Mouse (Mus musculus): ENCODE data around the gene Ptpra.

Ptpra gene

DNA sequence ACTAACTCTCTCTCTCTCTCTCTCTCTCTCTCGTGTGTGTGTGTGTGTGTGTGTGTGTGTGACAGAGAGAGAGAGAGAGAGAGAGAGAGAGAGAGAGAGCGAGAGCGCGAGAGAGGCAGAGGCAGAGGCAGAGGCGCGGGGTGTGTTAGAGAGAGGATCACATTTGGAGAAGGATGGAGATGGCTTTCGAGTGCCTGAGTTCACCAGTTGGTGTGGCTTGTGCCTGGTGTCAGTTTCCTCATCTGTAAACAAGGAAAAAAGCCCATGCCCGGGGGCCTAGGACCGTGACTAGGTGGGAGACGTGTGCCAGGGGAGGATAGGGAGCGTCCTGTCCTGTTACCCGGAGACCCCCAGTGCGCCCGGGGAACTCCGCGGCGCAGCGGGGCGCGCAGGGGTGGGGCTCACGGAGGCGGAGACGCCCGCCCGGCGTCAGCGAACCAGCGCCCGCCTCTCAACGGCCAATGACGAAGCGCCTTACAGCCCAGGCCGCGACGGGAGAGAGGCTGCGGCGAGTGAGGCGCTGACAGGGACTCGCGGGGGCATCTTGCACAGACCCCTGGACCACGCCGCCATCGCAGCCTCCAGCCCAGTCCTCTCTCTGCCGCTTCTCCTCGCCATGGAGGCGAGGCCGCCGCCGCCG lies at the start of gene Ptpra:
TSS of gene Ptpra (plus strand) at position 485 of the 640 bp plus-strand sequence.
- DNase-seq, result peak; percentile 95

DNA sequence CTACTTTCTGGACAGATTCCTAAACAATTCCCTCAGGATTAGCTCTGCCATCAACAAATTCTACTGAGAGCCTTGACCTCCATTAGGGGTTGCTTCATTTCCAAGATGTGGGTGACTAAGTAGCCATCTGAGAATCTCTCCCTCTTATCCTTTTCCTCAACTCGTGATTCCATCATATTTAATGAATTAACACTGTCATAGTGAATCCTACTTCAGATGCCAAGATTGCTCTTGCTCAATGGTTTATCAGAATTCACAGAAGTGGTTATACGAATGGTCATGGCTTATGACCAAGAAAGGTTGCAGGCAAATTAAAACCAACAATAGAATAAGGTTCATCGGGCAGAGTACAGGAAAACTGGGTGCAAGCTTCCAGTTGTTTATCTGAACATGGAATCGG lies 48.2 kb upstream of the Ptpra start:
- DNase-seq, result no peak

DNA sequence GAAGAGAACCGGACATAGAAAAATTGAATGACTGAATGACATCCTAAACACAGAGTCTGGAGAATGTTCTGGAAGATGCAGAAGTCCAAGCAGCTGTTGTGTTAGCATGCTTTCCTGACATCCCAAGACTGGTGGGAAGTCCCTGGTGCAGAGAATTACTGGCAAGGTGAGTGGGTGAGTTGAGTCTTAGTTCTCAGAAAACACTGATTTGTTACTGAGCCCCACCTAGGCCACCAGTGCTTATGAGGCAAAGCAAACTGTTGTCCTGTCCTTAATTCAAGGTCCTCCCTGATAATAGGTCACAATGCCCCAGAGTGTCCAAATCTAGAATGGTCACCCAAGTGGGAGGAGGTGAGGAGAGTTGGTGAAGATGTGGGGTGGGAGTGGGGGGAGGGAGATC lies 45.1 kb upstream of the Ptpra start, which contains the start of the genes Gm28372 and 1700020A23Rik:
TSS of gene Gm28372 (plus strand) at position 301 of the 400 bp plus-strand sequence.
TSS of gene 1700020A23Rik (plus strand) at position 321 of the 400 bp plus-strand sequence.
- DNase-seq, result no peak

DNA sequence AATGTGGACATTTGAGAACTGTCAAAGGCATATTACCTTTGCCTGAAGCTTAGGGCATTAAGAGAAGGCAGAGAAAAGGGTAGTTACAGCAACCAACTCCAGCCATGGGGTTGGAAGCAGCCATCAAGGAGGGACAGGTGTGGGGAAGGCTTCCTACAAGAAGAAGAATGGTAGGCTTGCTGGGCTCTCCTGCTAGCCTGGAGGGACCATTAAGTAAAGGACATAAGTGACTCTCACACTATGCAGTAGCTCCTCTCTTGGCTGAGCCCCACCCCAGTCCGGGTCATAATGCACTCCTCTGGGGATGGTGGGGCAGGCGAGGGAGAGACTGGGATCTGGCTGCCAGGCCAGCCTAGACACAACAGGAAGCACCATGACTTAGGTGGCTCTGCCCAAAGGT lies 43.9 kb upstream of the Ptpra start, which contains the start of gene Tmem239:
TSS of gene Tmem239 (plus strand) at position 301 of the 400 bp plus-strand sequence.
- DNase-seq, result no peak

DNA sequence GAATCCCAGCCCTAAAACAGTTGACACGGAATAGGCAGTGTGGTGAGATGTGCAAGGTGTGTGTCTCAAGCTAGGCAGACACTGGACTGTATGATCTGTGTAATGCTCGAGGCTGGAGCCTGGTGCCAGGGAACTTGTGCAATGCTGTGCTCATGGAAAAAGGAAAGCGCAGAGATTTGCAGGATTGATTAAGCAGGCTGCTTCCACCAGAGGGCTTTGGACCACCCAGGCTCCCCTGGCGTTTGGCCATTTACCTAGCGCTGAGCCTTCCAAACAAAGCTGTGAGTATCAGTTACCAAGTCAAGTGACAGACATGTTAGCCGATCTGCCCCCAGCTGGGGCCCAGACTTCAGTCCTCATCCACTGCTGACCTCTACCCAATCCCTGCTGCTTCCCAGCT lies 41.9 kb upstream of the Ptpra start:
- DNase-seq, result peak; percentile 62

DNA sequence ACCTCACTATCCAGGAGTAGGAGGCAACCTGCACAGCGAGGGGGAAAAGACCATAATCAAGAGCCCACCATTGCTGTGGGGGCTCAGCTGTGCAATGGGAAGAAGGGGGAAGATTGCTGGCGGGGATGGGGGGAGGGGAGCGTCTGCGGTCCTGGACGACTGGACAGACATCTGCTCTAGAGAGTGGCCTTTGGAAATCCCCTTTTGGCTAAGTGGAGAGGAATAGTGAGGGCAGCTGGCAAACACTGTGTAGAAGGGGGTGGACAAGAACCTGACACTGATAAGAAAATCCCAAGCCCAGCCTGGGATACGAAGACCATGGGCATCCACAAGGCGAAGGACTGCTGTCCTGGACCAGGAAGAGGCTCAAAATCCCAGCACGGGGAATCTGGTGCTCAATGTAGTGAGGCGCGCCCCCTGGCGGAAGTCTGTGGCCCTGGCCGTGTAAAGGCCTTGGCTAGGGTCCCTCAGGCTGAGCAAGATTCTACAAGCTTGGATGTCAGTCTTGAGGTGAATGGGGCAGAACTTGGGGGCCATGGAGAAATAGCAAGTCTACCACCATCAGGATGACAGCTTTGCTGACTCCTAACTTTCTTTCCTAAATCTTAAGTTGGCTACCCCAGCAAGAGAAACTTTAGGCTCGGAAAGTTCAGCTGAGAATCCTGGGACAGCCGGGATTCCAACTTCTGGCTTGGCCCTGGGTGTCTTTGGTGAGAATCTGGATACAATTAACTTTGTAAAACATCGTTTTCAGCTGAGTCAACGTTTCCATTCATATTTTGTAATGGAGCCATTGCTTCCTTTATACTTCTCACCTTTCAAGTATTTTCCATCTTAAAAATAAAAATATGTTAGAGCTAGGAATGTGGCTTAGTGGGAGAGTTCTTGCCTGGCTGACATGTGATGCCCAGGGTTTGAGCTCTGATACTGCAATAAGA lies 38.3 kb upstream of the Ptpra start:
- peak; percentile 86 for DNase-seq

DNA sequence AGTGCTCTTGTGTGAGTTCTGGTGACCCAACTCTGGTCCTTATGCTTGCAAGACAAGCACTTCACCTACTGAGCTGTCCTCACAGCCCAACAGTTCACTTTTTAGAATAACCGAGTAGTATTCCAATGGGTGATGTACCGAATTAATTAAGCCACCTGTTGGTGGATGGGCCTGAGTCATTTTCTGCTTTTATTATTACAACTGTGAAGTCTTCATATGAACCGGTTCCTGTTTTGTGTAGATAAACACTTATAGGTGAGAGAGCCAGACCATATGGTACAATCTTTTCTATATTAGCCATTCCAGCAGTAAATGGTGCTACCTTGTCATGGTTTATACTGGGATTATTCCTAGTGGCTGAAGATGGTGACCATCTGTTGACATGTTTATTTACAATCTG lies 37.3 kb upstream of the Ptpra start:
- no peak for DNase-seq

DNA sequence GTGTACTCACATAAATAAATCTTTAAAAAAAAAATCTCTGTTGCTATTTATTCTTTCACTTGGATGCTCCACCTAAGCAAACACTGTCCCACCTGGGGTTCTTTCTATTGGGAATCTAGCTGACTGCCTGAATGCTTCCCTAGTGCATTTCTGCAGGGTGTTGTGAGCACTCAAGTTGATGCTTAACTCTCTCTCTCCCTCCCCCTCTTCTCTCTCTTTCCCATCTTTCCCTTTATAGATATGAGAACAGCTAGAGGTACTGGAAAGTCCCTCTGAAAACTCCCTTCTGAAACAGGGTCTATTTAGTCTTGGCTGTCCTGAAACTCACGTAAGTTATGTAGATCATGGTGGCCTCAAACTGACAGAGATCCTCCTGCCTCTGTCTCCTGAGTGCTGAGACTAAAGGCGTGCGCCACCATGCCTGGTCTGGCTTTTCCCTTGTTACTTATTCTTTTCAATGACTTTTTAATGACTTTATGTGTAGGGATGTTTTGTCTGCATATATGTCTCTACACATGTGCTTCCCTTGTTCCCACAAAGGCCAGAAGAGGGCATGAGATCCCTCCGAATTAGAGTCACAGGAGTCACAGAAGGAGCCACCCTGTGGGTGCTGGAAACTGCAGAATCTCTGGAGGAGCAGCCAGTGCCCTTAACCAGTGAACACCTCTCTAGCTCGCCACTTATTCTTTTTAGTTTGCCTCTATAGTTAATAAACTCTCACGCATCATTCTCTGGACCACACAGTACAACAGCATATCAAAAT lies 35.8 kb upstream of the Ptpra start:
- peak; percentile 13 for DNase-seq

DNA sequence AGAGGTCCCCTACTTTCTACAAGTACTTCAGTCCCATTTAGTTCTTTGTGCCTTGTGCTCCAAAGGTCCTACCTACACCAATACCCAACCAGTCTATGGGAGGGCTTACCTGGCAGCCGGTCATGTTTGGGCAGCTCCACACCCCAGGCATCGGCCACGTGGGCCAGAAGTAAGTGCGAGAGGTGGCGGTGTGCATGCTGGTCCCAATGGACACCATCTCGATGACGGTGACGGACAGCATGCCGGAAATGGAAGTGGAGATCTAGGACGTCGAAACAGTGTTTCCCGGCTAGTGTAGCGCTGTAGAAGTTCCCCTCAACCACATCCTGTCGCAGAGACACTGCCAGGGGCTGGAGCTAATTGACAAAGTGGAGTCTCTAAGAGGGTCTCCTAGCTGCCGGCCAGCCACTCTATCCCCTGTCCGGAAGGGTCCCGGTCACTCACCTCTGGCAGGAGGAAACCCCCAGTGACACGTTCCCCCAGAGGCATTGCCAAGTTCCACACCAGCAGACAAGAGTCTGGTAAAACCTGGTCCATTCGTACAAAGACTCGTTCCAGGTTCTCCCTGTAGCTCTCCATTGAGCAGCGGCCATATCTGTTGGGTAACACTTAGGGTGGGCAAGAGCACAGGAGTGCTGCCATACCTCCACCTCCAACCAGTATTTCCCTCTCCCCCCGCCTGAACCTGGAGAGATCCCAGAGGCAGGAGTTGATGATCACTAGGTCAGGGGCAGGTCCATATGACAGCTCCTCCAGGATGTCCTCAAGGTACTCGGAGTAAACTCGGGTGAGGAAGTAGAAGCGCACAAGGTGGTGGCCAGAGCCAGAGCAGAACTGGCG lies 28.1 kb upstream of the Ptpra start:
- DNase-seq, result no peak

DNA sequence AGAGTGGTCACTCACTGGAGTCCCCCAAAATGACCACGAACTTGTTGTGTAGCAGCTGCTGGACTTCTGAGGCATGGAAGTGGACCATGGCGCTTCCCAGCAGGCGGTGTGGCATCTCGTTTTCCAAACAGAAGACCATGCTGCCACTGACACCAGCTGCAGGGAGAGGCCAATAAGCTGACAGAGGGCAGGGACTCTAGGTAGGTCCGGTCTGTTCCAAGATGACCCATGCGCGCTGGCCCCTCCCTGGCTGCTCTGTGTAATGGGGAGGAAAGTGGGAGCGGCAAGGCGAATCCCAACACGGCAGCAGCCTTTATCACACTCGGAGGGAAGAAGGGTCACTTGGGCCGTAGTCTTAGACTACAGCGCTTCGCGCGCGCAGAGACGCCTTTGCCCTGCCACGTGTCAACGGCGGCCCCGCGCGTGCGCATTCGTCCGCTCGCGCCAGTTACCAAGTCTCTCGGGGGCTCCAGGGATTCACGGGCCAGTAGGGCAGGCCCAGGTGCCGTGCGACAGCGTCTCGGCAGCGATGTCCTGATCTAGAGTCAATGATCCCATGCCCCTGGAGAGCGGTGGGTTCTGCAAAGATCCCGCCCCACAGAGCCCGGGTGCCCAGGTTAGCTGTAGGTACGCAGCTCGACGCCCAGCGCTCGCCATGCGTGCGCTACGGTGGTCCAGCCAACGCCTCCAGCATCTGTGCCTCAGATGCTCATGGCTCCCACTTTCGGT lies 26.5 kb upstream of the Ptpra start:
- peak; percentile 89 for DNase-seq

DNA sequence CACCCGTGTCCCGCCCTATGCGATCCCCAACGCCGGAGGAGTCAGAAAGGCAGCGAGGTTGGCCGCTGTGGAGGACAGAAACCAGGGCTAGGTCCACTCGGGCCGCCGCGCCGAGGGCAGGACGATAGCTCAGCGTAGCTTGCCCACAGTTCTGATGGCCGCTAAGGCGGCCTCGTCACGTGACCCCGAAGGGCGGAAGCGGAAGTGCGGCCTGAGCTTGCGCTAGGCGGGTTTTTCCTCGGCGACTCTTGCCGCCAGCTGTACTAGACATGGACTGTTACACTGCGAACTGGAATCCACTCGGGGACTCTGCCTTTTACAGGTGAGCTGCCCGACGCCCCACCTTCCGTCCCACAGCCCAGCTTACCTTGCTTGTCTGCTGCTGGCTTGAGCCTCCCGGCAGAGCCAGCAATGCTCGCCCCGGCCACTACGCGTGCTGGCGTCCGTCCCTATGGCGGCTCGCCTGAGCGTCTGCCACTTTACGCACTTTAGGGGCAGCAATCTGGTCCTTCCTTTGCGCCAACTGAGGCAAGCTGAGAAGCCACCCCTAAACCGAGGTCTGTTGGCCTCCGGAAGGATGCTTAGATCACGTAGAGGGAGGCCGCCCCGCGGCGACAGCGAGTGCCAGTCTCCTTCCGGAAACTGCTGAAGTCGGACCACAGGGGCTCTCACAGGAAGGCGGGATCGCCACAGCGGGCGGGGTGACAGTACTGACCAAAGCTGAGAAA lies 25.8 kb upstream of the Ptpra start, which contains the start of the genes Vps16 and Pced1a:
TSS of gene Vps16 (plus strand) at position 214 of the 728 bp plus-strand sequence.
TSS of gene Pced1a (minus strand) at position 576 of the 728 bp plus-strand sequence.
- DNase-seq, result peak; percentile 95

DNA sequence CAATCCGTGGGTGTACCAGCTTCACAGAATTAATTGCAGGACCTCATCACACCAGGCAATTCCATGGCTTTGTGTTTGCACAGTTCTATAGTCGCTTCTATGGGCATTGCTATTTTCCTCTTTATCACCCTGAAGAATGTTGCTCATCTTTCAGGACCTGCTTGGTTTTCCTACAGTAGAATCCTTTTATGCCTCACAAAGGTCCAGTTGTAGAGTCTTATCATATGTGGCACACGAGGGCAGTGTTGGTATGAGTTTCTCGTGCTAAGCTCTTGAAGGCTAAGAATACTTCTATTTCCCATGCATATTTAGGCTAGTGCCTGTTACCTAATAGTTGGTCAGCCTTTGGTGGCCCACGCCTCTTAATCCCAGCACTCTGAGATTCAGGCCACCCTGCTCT lies 25.0 kb upstream of the Ptpra start:
- DNase-seq, result peak; percentile 26

DNA sequence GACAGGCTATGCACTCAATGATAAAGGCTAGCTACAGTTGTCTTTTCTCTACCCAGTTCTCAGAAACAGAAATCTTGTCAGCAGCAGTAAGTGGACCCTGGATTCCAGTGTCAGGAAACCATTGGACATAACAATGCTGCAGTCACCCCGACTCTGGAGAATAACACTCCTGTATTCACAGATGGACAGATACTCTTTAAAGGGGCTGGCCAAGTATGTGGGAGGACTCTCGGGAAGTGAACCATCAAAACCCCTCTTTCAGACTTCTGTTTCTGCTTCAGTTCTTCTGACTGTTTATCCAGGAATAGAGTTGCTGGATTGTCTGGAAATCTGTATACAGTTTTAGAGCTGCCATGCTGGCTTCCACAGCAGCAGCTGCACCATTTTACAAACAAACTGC lies 20.2 kb upstream of the Ptpra start:
- DNase-seq, result no peak

DNA sequence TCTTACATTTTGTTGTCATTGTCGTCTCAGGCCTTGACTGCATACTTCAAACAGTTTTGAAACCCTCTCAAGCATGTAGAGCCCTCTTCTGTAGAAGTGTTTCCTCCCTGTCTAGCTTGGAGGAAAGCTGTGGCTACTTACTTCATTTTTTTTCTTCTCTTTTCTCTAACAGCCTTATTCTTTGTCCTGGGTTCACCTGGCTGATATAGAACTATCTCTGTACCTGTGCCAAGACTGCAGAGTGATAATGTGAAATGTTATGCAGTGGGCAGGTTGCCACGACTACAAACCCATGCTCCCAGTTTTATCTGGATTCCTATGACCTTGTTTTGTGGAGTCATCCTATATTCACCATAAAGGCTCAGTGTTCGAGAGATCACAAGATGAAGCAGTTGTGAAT lies 19.6 kb upstream of the Ptpra start:
- DNase-seq, result no peak

DNA sequence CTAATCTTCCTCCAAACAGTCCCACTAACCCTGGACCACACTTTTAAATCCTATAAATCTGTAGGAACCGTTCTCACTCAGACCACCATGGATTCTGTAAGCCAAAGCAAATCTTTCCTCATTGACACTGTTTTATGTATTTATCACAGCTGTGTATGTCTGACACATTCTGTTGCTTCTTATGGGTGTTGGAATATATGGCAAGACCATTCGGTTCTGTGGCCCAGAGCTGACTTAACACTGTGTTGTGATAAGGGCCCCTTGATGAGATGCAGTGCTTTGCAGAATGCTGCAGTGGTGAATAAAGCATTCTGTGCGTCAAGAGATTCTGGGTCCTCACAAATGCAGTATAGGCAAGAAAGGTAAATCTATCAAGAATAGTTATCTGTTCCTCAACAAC lies 17.9 kb upstream of the Ptpra start:
- DNase-seq, result no peak

DNA sequence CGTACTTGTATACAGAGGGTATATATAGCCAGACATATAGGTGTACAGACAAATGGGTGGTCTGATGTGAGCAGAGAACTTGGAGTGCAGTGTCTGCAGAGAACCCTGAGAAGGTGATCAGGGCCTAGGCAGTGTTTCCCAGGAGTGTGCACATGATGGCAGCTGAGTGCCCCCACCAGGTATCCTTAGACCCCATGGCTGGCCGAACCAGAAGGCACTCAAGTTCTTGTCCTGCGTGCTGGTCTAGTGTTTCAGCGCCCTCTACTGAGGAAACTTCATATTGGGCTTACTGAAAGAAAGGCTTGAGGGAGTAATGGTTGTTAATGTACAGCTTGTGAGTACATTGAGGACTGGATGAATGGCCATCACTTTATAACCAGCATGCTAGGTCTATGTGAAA lies 16.9 kb upstream of the Ptpra start:
- DNase-seq, result peak; percentile 81

DNA sequence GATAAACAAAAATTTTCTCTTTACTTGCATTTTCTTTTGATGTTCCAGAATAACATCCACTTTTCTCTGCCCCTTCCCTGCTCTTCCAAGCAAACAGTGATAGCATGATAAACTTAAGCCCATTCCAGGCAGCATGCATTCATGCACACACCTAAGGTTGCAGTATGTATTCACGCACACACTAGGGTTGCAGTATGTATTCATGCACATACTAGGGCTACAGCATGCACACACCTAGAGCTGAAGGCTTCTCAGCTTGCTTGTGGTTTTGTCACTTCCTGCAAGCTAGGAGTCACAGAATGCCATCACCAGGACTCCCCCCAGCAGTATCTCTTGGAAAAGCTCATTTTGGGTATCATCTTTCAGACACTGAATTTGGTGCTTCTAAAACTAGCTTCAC lies 13.3 kb upstream of the Ptpra start:
- no peak for DNase-seq

DNA sequence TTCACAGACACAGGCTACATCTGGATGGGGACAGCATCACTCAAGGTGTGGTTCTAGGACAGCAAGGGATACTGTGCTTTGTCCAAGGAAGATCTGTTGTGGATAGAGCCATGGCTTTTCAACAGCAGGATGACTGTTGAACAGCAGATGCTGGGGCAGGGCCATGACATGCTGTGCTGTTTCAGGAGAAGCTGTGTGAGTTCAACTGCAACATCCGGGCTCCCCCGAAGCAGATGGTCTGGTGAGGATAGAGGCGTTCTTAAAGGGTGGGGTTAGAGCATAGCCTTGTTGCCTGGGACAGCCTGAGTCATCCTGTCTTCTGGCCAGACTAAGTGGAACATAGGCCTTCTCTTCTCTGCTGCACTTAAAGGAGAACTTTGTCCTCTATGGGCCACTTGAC lies 11.2 kb upstream of the Ptpra start:
- no peak for DNase-seq

DNA sequence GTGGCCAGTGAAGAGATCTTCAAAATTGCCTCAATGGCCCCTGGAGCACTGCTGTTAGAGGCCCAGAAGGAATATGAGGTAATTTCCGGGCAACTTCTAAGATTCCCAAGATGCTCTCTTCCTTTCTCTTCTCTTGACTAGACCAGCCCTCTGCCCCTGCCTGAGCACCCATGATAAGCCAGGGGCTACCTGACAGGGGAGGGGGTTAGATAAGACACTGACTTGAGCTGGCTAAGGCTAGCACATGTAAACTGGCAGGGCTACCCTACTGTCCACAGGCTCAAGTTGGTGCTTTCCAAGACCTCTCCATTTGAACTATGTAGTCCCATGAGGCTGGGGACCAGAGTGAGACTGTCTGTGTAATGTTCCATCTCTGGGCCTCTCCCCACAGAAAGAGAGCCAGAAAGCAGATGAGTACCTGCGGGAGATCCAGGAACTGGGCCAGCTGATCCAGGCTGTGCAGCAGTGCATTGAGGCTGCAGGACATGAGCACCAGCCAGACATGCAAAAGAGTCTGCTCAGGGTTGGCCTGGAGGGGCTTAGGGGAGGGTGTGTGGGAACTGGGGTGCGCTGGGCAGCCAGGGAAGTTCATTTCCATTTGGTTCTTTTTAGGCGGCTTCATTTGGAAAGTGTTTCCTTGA lies 10.1 kb upstream of the Ptpra start:
- DNase-seq, result no peak

DNA sequence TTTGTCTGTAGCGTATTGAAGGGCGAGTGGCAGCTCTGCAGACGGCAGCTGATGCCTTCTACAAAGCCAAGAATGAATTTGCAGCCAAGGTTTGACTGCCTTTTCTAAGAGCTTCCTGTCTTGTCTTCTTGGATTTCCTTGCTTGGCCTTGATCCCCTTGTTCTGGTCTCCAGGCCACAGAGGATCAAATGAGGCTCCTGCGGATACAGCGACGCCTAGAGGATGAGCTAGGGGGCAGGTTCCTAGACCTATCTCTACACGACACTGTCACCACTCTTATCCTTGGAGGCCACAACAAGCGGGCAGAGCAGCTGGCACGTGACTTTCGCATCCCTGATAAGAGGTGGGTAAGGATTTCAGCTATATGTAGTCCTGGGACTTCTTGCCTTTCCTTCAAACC lies 7.9 kb upstream of the Ptpra start:
- DNase-seq, result no peak
